Mouse (Mus musculus) MEL (cell line): ENCODE data around the gene Rbm38.

Source experiments
- CTCF ChIP-seq, 3 experiments: IDR thresholded peaks in 2 of 3; conservative IDR thresholded peaks in 1 of 3; 2 replicates each; pipeline ENCODE4 v1.5.1; 2011 to 2012; ENCODE audit warnings: low read length in 3 of 3, low read depth in 2 of 3, mild to moderate bottlenecking in 2 of 3, improper control_type of control experiment in 1 of 3, inconsistent platforms in 1 of 3, mixed read lengths in 1 of 3, moderate library complexity in 1 of 3; ENCODE audit not compliant: control insufficient read depth in 1 of 3, insufficient read depth in 1 of 3, poor library complexity in 1 of 3, severe bottlenecking in 1 of 3
- EP300 ChIP-seq, 2 experiments: IDR thresholded peaks; 2 replicates each; pipeline ENCODE4 v1.6.1; 2011; ENCODE audit warnings: improper control_type of control experiment in 2 of 2, low read length in 2 of 2, low read depth in 1 of 2, mild to moderate bottlenecking in 1 of 2
- GATA1 ChIP-seq: IDR thresholded peaks from 2 replicates; pipeline ENCODE4 v1.6.1; 2011; ENCODE audit warnings: low read depth, low read length, improper control_type of control experiment
- MAFK ChIP-seq: IDR thresholded peaks from 2 replicates; pipeline ENCODE4 v1.6.1; 2011; ENCODE audit warnings: low read depth, mild to moderate bottlenecking, low read length, improper control_type of control experiment, borderline replicate concordance
- POLR2A ChIP-seq, 2 experiments: IDR thresholded peaks; 2 replicates each; pipeline ENCODE4 v1.6.1; 2011 to 2012; ENCODE audit warnings: low read length in 2 of 2, mild to moderate bottlenecking in 2 of 2, control low read depth in 1 of 2, improper control_type of control experiment in 1 of 2, low read depth in 1 of 2, moderate library complexity in 1 of 2; ENCODE audit not compliant: control insufficient read depth in 1 of 2, insufficient read depth in 1 of 2, poor library complexity in 1 of 2
- RAD21 ChIP-seq: IDR thresholded peaks from 2 replicates; pipeline ENCODE4 v1.6.1; 2011; ENCODE audit warnings: mild to moderate bottlenecking, low read depth, low read length, improper control_type of control experiment
- RCOR1 ChIP-seq: IDR thresholded peaks from 2 replicates; pipeline ENCODE4 v1.6.1; 2012; ENCODE audit warnings: low read depth, mild to moderate bottlenecking, inconsistent platforms, low read length, improper control_type of control experiment
- TAL1 ChIP-seq: IDR thresholded peaks from 2 replicates; pipeline ENCODE4 v1.6.1; 2012; ENCODE audit warnings: mild to moderate bottlenecking, inconsistent platforms, low read length, moderate library complexity, mixed read lengths
- USF1 ChIP-seq: IDR thresholded peaks from 2 replicates; pipeline ENCODE4 v1.6.1; 2014; ENCODE audit warnings: low read depth, mild to moderate bottlenecking, inconsistent platforms, low read length, improper control_type of control experiment, moderate library complexity
- ZC3H11A ChIP-seq: IDR thresholded peaks from 2 replicates; pipeline ENCODE4 v1.6.1; 2012; ENCODE audit warnings: low read depth, mild to moderate bottlenecking, inconsistent platforms, low read length, improper control_type of control experiment

DNA sequence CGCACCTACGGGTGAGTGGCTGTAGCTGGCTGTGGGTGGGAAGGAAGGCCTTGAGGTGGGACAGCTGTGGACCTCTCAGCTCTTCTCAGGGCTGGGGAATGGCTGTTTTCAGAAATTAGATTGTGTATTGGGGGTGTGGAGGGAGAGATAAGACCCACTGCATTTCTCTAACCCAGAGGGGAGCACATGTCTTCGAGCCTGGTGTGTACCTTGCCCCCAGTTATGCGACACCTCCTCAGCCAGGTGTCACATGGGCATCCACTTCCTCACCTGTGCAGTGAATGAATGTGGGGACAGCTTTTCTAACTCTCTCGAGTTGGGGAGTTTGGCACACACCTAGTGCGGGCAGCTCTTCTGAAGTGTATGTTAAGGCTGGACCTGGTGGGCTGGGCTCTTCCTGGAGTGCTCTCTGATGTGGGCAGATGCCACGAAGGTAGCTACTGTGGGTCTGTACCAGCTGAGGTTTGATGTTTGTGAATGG lies 3.1 kb downstream of the Rbm38 start:
- TF ChIP-seq ZC3H11A: no peak
- TF ChIP-seq CTCF (IDR thresholded peaks at IDR 0.05 in 2 of 3, conservative IDR thresholded peaks at IDR 0.05 in 1 of 3; ENCODE audit: control insufficient read depth in 1 of 3, insufficient read depth in 1 of 3, low read depth in 2 of 3, low read length in 3 of 3, poor library complexity in 1 of 3, severe bottlenecking in 1 of 3): no peak
- TF ChIP-seq POLR2A (IDR thresholded peaks at IDR 0.05; ENCODE audit: control insufficient read depth in 1 of 2, insufficient read depth in 1 of 2, low read depth in 1 of 2, low read length in 2 of 2, poor library complexity in 1 of 2): no peak
- TF ChIP-seq EP300 (IDR thresholded peaks at IDR 0.05; ENCODE audit: low read depth in 1 of 2, low read length in 2 of 2): no peak
- TF ChIP-seq RCOR1: no peak
- peak; percentile 50 for TF ChIP-seq TAL1
- TF ChIP-seq RAD21: no peak
- TF ChIP-seq GATA1: peak; percentile 35; the same call in 1 of the 2 replicates
- TF ChIP-seq MAFK: no peak
- TF ChIP-seq USF1: no peak
